Mouse (Mus musculus): Measurements from ENCODE around the gene Aldoc. TPM values are rescaled to one million over a fixed set of nuclear protein-coding genes. Genes with fewer than 3 reads are reported as not detected.

Aldoc gene
- total RNA-seq, 2 experiments from 2014 or later = 8.3 to 8.6 TPM

GRCm38 (mm10) chr11:78332676-78333075 is 9.9 kb downstream of the Aldoc start:
- DNase-seq = no peak

- DNase-seq = peak; percentile 33
Measured at GRCm38 (mm10) chr11:78333992-78334391, 11.2 kb downstream of the Aldoc start.

- no peak for DNase-seq
Measured at GRCm38 (mm10) chr11:78337040-78337439, 14.3 kb downstream of the Aldoc start.

- no peak for DNase-seq
Measured at GRCm38 (mm10) chr11:78341702-78342101, 18.9 kb downstream of the Aldoc start.

- peak; percentile 92 for DNase-seq
Measured at GRCm38 (mm10) chr11:78343381-78344327, 20.9 kb downstream of the Aldoc start, which contains the start of gene Unc119. TSS of gene Unc119 (plus strand) at chr11:78343482.

- no peak for DNase-seq
Measured at GRCm38 (mm10) chr11:78344328-78344889, 21.6 kb downstream of the Aldoc start.

GRCm38 (mm10) chr11:78344890-78345715 is 22.3 kb downstream of the Aldoc start:
- peak; percentile 76 for DNase-seq

- DNase-seq = peak; percentile 24
Measured at GRCm38 (mm10) chr11:78345801-78346200, 23.0 kb downstream of the Aldoc start.

GRCm38 (mm10) chr11:78346326-78347069 is 23.7 kb downstream of the Aldoc start:
- DNase-seq = peak; percentile 59

GRCm38 (mm10) chr11:78347070-78347754 is 24.4 kb downstream of the Aldoc start:
- peak; percentile 85 for DNase-seq

- no peak for DNase-seq
Measured at GRCm38 (mm10) chr11:78347908-78348307, 25.1 kb downstream of the Aldoc start.

GRCm38 (mm10) chr11:78348474-78348873 is 25.7 kb downstream of the Aldoc start:
- DNase-seq = no peak

- DNase-seq = peak; percentile 26
Measured at GRCm38 (mm10) chr11:78349441-78350358, 26.9 kb downstream of the Aldoc start.

GRCm38 (mm10) chr11:78353081-78353480 is 30.3 kb downstream of the Aldoc start:
- DNase-seq = no peak

- DNase-seq = no peak
Measured at GRCm38 (mm10) chr11:78354905-78355304, 32.1 kb downstream of the Aldoc start.

GRCm38 (mm10) chr11:78355471-78356238 is 32.9 kb downstream of the Aldoc start:
- peak; percentile 89 for DNase-seq

GRCm38 (mm10) chr11:78358330-78359007 is 35.7 kb downstream of the Aldoc start:
- peak; percentile 65 for DNase-seq

GRCm38 (mm10) chr11:78360125-78360788 is 37.5 kb downstream of the Aldoc start:
- DNase-seq = peak; percentile 88
